Mouse (Mus musculus): Measurements from ENCODE around the gene Gm3543.
"Not testable (repeated sequence)": the region's sequence is repeated elsewhere in the genome, so short reads cannot be mapped to it uniquely, and the experiment has no call there.

DNA sequence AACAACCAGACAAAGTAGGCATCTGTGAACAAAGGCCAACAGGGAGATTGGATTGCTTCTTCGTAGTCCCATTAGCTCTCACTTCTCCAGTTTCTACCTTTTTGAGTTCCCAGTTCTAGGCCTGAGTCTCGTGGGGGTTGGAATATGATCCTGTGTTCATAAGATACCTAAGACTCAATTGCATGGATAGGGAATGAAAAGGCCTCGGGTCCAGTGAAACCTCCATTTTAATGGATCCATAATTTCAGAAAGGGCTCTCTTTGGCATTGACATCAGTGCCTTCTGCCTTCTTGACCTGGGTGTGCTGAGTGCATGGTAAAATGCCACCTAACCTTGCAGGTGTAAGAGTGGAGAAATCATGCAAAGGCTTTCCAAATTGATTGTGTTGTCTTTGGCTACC is 14.5 kb downstream of the Gm3543 start:
- not testable (repeated sequence) for TF ChIP-seq CTCF, EP300 (IDR thresholded peaks at IDR 0.05)

All from lung, postnatal 0 days (tissue).